Comparison of ENCODE assay signal across 10 mouse cellular contexts in the genomic region with DNA sequence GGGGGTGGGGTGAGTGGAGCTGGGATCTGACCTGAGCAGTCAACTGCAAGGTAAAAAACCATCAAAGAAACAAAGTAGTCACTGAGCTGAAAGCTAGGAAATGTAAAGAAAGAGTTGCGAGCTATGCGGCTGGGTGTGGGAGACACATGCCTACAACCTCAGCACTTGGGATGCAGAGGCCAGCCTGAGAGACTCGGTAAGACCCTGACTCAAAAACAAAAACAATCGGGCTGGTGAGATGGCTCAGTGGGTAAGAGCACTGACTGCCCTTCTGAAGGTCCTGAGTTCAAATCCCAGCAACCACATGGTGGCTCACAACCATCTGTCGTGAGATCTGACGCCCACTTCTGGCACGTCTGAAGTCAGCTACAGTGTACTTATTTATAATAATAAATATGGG. TPM values are rescaled to one million over a fixed set of nuclear protein-coding genes. Genes with fewer than 3 reads are reported as not detected.
DNase-seq lines count a peak whose midpoint lies in the region; ATAC-seq and TF ChIP-seq lines count a peak whose summit lies in the region.
"Not testable (repeated sequence)": the region's sequence is repeated elsewhere in the genome, so short reads cannot be mapped to it uniquely, and the experiment has no call there.
"Had no signal": no experiment of that assay in that cellular context is flagged by ENCODE, and none has a peak within 500 bp of the region (broad histone marks: within the 10 kb centered on the region; RNA-seq: fewer than 3 reads in every experiment).

No protein-coding gene starts in this region.

- H3K9ac ChIP-seq in ES-Bruce4 (ENCODE audit: low read depth, poor library complexity, severe bottlenecking), result peak overlapping the region; percentile 64; the same call in 1 of the 2 replicates
- 0 out of 2 replicates have a peak overlapping the region, but pooled peaks have one; percentile 32 for H3K9ac ChIP-seq in embryonic facial prominence, embryonic 13.5 days
- H3K9ac ChIP-seq in hindbrain, embryonic 15.5 days; limb, embryonic 11.5 days (ENCODE audit: low read length); lung, embryonic 14.5 days; neural tube, embryonic 11.5 days (ENCODE audit: low read length): not testable (repeated sequence)

- not testable (repeated sequence) for H3K27me3 ChIP-seq in ES-Bruce4 (ENCODE audit: control insufficient read depth, insufficient read depth, low read length, poor library complexity, severe bottlenecking); embryonic facial prominence, embryonic 13.5 days; heart, embryonic 10.5 days (ENCODE audit: insufficient read depth, poor library complexity, severe bottlenecking); hindbrain, embryonic 15.5 days; limb, embryonic 11.5 days (ENCODE audit: control insufficient read depth, insufficient read depth, low read length); lung, embryonic 14.5 days (ENCODE audit: insufficient read depth, low read length); neural tube, embryonic 11.5 days (ENCODE audit: control insufficient read depth, insufficient read depth, low read length)

- ATAC-seq in embryonic facial prominence, embryonic 13.5 days (ENCODE audit: insufficient number of reproducible peaks, insufficient read depth, low FRiP score, low TSS enrichment, low read depth); hindbrain, embryonic 15.5 days (ENCODE audit: low FRiP score, low read depth); limb, embryonic 11.5 days (ENCODE audit: insufficient number of reproducible peaks, low FRiP score, low TSS enrichment, low read depth); lung, embryonic 14.5 days (ENCODE audit: insufficient read depth); neural tube, embryonic 11.5 days (ENCODE audit: insufficient read depth, low FRiP score, low TSS enrichment): not testable (repeated sequence)

- TF ChIP-seq POLR2A in ES-Bruce4 (IDR thresholded peaks at IDR 0.05; ENCODE audit: insufficient read depth, low read length), result not testable (repeated sequence)

- 86% methylated on average over 7 of the region's 7 CpGs for WGBS in embryonic facial prominence, embryonic 13.5 days
- WGBS in heart, embryonic 10.5 days, result 85% methylated on average over 7 of the region's 7 CpGs
- WGBS in hindbrain, embryonic 15.5 days, result 85% methylated on average over 7 of the region's 7 CpGs
- 92% methylated on average over 7 of the region's 7 CpGs for WGBS in limb, embryonic 11.5 days
- WGBS in lung, embryonic 14.5 days, result 76% methylated on average over 7 of the region's 7 CpGs
- 92% methylated on average over 7 of the region's 7 CpGs for WGBS in neural tube, embryonic 11.5 days

- H3K36me3 ChIP-seq in ES-Bruce4 (ENCODE audit: control insufficient read depth, insufficient read depth, low read length, poor library complexity, severe bottlenecking); limb, embryonic 11.5 days (ENCODE audit: control insufficient read depth, insufficient read depth, low read length); neural tube, embryonic 11.5 days (ENCODE audit: control insufficient read depth, insufficient read depth, low read length): not testable (repeated sequence)
- peaks cover 38% of the 10 kb centered on the region for H3K36me3 ChIP-seq in embryonic facial prominence, embryonic 13.5 days
- H3K36me3 ChIP-seq in heart, embryonic 10.5 days, result peaks cover 32% of the 10 kb centered on the region
- H3K36me3 ChIP-seq in hindbrain, embryonic 15.5 days, result peaks cover 12% of the 10 kb centered on the region
- peaks cover 28% of the 10 kb centered on the region for H3K36me3 ChIP-seq in lung, embryonic 14.5 days (ENCODE audit: insufficient read depth)

- H3K27ac ChIP-seq in ES-Bruce4 (ENCODE audit: insufficient read depth, low read length); hindbrain, embryonic 15.5 days (replicated peaks); limb, embryonic 11.5 days (replicated peaks; ENCODE audit: low read depth, low read length); neural tube, embryonic 11.5 days (ENCODE audit: low read depth, low read length): not testable (repeated sequence)
- peak overlapping the region; percentile 97 for H3K27ac ChIP-seq in embryonic facial prominence, embryonic 13.5 days
- H3K27ac ChIP-seq in heart, embryonic 10.5 days, result 0 out of 2 replicates have a peak overlapping the region, but pooled peaks have one; percentile 97
- H3K27ac ChIP-seq in lung, embryonic 14.5 days (ENCODE audit: low read depth), result peak overlapping the region; percentile 97

- H3K4me3 ChIP-seq in ES-Bruce4 (ENCODE audit: low read depth, low read length), result not testable (repeated sequence)
- peak overlapping the region; percentile 66; the same call in 1 of the 2 replicates for H3K4me3 ChIP-seq in embryonic facial prominence, embryonic 13.5 days
- peak overlapping the region; percentile 79; the same call in 1 of the 2 replicates for H3K4me3 ChIP-seq in heart, embryonic 10.5 days
- H3K4me3 ChIP-seq in hindbrain, embryonic 15.5 days, result peak overlapping the region; percentile 55; the same call in 1 of the 2 replicates
- H3K4me3 ChIP-seq in limb, embryonic 11.5 days (ENCODE audit: low read depth, low read length), result peak overlapping the region; percentile 49; the same call in 1 of the 2 replicates
- H3K4me3 ChIP-seq in lung, embryonic 14.5 days (ENCODE audit: low read depth, low read length), result peak overlapping the region; percentile 65
- H3K4me3 ChIP-seq in neural tube, embryonic 11.5 days (ENCODE audit: low read depth, low read length), result 0 out of 2 replicates have a peak overlapping the region, but pooled peaks have one; percentile 64

- not testable (repeated sequence) for TF ChIP-seq CTCF in ES-Bruce4 (IDR thresholded peaks at IDR 0.05; ENCODE audit: low read depth, low read length); lung, embryonic 14.5 days (IDR thresholded peaks at IDR 0.05; ENCODE audit: low read depth)

- peak overlapping the region; percentile 90 for H3K4me2 ChIP-seq in embryonic facial prominence, embryonic 13.5 days
- H3K4me2 ChIP-seq in hindbrain, embryonic 15.5 days, result peak overlapping the region; percentile 96
- peak overlapping the region; percentile 89; the same call in 1 of the 2 replicates for H3K4me2 ChIP-seq in limb, embryonic 11.5 days (ENCODE audit: low read depth, severe bottlenecking)
- H3K4me2 ChIP-seq in lung, embryonic 14.5 days, result peak overlapping the region; percentile 71
- H3K4me2 ChIP-seq in neural tube, embryonic 11.5 days (ENCODE audit: low read depth), result not testable (repeated sequence)

- DNase-seq in heart, embryonic 10.5 days (ENCODE audit: low spot score); limb, embryonic 11.5 days (ENCODE audit: low spot score); lung, embryonic 14.5 days; neural tube, embryonic 11.5 days (ENCODE audit: low spot score): not testable (repeated sequence)
- DNase-seq in testis, postnatal 14 days (ENCODE audit: low spot score), result peak; percentile 58

- H3K4me1 ChIP-seq in ES-Bruce4 (ENCODE audit: control insufficient read depth, insufficient read depth, low read length); limb, embryonic 11.5 days (ENCODE audit: control insufficient read depth, insufficient read depth, low read length); neural tube, embryonic 11.5 days (ENCODE audit: control insufficient read depth, insufficient read depth, low read length): not testable (repeated sequence)
- H3K4me1 ChIP-seq in embryonic facial prominence, embryonic 13.5 days, result peaks cover 34% of the 10 kb centered on the region
- peaks cover 35% of the 10 kb centered on the region for H3K4me1 ChIP-seq in heart, embryonic 10.5 days
- H3K4me1 ChIP-seq in hindbrain, embryonic 15.5 days (replicated peaks), result peaks cover 48% of the 10 kb centered on the region
- H3K4me1 ChIP-seq in lung, embryonic 14.5 days (ENCODE audit: insufficient read depth), result peaks cover 13% of the 10 kb centered on the region; the same call in 1 of the 2 replicates

- TF ChIP-seq EP300 in ES-Bruce4 (IDR thresholded peaks at IDR 0.05; ENCODE audit: insufficient read depth, low read depth, low read length), result not testable (repeated sequence)

- not testable (repeated sequence) for H3K9me3 ChIP-seq in ES-Bruce4 (replicated peaks; ENCODE audit: control insufficient read depth, insufficient read depth, low read length, poor library complexity, severe bottlenecking); embryonic facial prominence, embryonic 13.5 days; heart, embryonic 10.5 days; hindbrain, embryonic 15.5 days; limb, embryonic 11.5 days (ENCODE audit: control insufficient read depth, low read length); lung, embryonic 14.5 days (ENCODE audit: low read depth, low read length); neural tube, embryonic 11.5 days (ENCODE audit: control insufficient read depth, low read length)

RNA-seq across cellular contexts. Expression of gene Atp6v1g2, which starts 0.6 kb away (rescaled TPM):
- polyA plus RNA-seq in ES-Bruce4 (2011; ENCODE audit: insufficient read depth, insufficient read length, low read depth, missing spikeins), result 2.3 and 4.2 TPM in 2 replicates
- 3.9 and 4.1 TPM in 2 replicates for polyA plus RNA-seq in embryonic facial prominence, embryonic 13.5 days (2015; fragmentation: Nextera tagmentation; extraction: Ambion mirVana)
- polyA plus RNA-seq in heart, embryonic 10.5 days (2016; fragmentation: Nextera tagmentation; extraction: Ambion mirVana), result 6.5 and 10.1 TPM in 2 replicates
- 99.1 and 110 TPM in 2 replicates for polyA plus RNA-seq in hindbrain, embryonic 15.5 days (2015; fragmentation: Nextera tagmentation; extraction: Ambion mirVana)
- polyA plus RNA-seq in limb, embryonic 11.5 days (2014; fragmentation: Nextera tagmentation; extraction: Ambion mirVana), result 3.9 and 5.9 TPM in 2 replicates
- polyA plus RNA-seq in lung, embryonic 14.5 days (2014; fragmentation: Nextera tagmentation; extraction: Ambion mirVana), result 3.7 and 5.9 TPM in 2 replicates
- polyA plus RNA-seq in neural tube, embryonic 11.5 days (2014; fragmentation: Nextera tagmentation; extraction: Ambion mirVana), result 14.1 and 16.8 TPM in 2 replicates

RNA-seq across cellular contexts. Expression of gene Nfkbil1, which starts 1.5 kb away (rescaled TPM):
- polyA plus RNA-seq in ES-Bruce4 (2011; ENCODE audit: insufficient read depth, insufficient read length, low read depth, missing spikeins), result 7.9 and 12.5 TPM in 2 replicates
- polyA plus RNA-seq in embryonic facial prominence, embryonic 13.5 days (2015; fragmentation: Nextera tagmentation; extraction: Ambion mirVana), result 10.4 and 12.0 TPM in 2 replicates
- polyA plus RNA-seq in heart, embryonic 10.5 days (2016; fragmentation: Nextera tagmentation; extraction: Ambion mirVana), result 8.4 and 10.4 TPM in 2 replicates
- 10.8 and 12.0 TPM in 2 replicates for polyA plus RNA-seq in hindbrain, embryonic 15.5 days (2015; fragmentation: Nextera tagmentation; extraction: Ambion mirVana)
- polyA plus RNA-seq in limb, embryonic 11.5 days (2014; fragmentation: Nextera tagmentation; extraction: Ambion mirVana), result 4.0 and 4.6 TPM in 2 replicates
- polyA plus RNA-seq in lung, embryonic 14.5 days (2014; fragmentation: Nextera tagmentation; extraction: Ambion mirVana), result 3.0 and 4.5 TPM in 2 replicates
- polyA plus RNA-seq in neural tube, embryonic 11.5 days (2014; fragmentation: Nextera tagmentation; extraction: Ambion mirVana), result 4.7 and 5.0 TPM in 2 replicates

RNA-seq across cellular contexts. Expression of gene Ddx39b, which starts 7.5 kb away (rescaled TPM):
- polyA plus RNA-seq in ES-Bruce4 (2011; ENCODE audit: insufficient read depth, insufficient read length, low read depth, missing spikeins), result 245 and 258 TPM in 2 replicates
- polyA plus RNA-seq in embryonic facial prominence, embryonic 13.5 days (2015; fragmentation: Nextera tagmentation; extraction: Ambion mirVana), result 498 and 543 TPM in 2 replicates
- 367 and 489 TPM in 2 replicates for polyA plus RNA-seq in heart, embryonic 10.5 days (2016; fragmentation: Nextera tagmentation; extraction: Ambion mirVana)
- 361 and 365 TPM in 2 replicates for polyA plus RNA-seq in hindbrain, embryonic 15.5 days (2015; fragmentation: Nextera tagmentation; extraction: Ambion mirVana)
- polyA plus RNA-seq in limb, embryonic 11.5 days (2014; fragmentation: Nextera tagmentation; extraction: Ambion mirVana), result 739 and 748 TPM in 2 replicates
- 529 and 569 TPM in 2 replicates for polyA plus RNA-seq in lung, embryonic 14.5 days (2014; fragmentation: Nextera tagmentation; extraction: Ambion mirVana)
- 634 and 672 TPM in 2 replicates for polyA plus RNA-seq in neural tube, embryonic 11.5 days (2014; fragmentation: Nextera tagmentation; extraction: Ambion mirVana)

RNA-seq across cellular contexts. Expression of gene Gm16181, which starts 13.5 kb away (rescaled TPM):
- polyA plus RNA-seq in ES-Bruce4 (2011; ENCODE audit: insufficient read depth, insufficient read length, low read depth, missing spikeins), result not detected in 2 replicates
- polyA plus RNA-seq in embryonic facial prominence, embryonic 13.5 days (2015; fragmentation: Nextera tagmentation; extraction: Ambion mirVana), result not detected in 2 replicates
- 0.30 TPM in 1 of 2 replicates, not detected in the other for polyA plus RNA-seq in heart, embryonic 10.5 days (2016; fragmentation: Nextera tagmentation; extraction: Ambion mirVana)
- 0.43 and 0.55 TPM in 2 replicates for polyA plus RNA-seq in hindbrain, embryonic 15.5 days (2015; fragmentation: Nextera tagmentation; extraction: Ambion mirVana)
- polyA plus RNA-seq in limb, embryonic 11.5 days (2014; fragmentation: Nextera tagmentation; extraction: Ambion mirVana), result not detected in 2 replicates
- 0.37 and 0.70 TPM in 2 replicates for polyA plus RNA-seq in lung, embryonic 14.5 days (2014; fragmentation: Nextera tagmentation; extraction: Ambion mirVana)
- 0.50 TPM in 1 of 2 replicates, not detected in the other for polyA plus RNA-seq in neural tube, embryonic 11.5 days (2014; fragmentation: Nextera tagmentation; extraction: Ambion mirVana)
- polyA plus RNA-seq: C2C12; cortical plate, adult 2 months had no signal

RNA-seq across cellular contexts. Expression of gene H2-D1, which starts 28.4 kb away (rescaled TPM):
- polyA plus RNA-seq in ES-Bruce4 (2011; ENCODE audit: insufficient read depth, insufficient read length, low read depth, missing spikeins), result 19.8 and 23.1 TPM in 2 replicates
- polyA plus RNA-seq in embryonic facial prominence, embryonic 13.5 days (2015; fragmentation: Nextera tagmentation; extraction: Ambion mirVana), result 28.7 and 30.7 TPM in 2 replicates
- 22.5 and 25.0 TPM in 2 replicates for polyA plus RNA-seq in heart, embryonic 10.5 days (2016; fragmentation: Nextera tagmentation; extraction: Ambion mirVana)
- polyA plus RNA-seq in hindbrain, embryonic 15.5 days (2015; fragmentation: Nextera tagmentation; extraction: Ambion mirVana), result 118 and 128 TPM in 2 replicates
- 15.7 and 16.3 TPM in 2 replicates for polyA plus RNA-seq in limb, embryonic 11.5 days (2014; fragmentation: Nextera tagmentation; extraction: Ambion mirVana)
- polyA plus RNA-seq in lung, embryonic 14.5 days (2014; fragmentation: Nextera tagmentation; extraction: Ambion mirVana), result 69.7 and 73.2 TPM in 2 replicates
- 47.9 and 56.5 TPM in 2 replicates for polyA plus RNA-seq in neural tube, embryonic 11.5 days (2014; fragmentation: Nextera tagmentation; extraction: Ambion mirVana)
